Mouse (Mus musculus): ENCODE data around the gene Sowahc.

Sowahc gene

GRCm38 (mm10) chr10:59237757-59238156 is 16.0 kb downstream of the Sowahc start:
- ChIA-PET CTCF (no interaction called here), POLR2A (interaction anchor here in 2 of 4 experiments (1.0 to 1.7 kb wide), 4 partner anchors 11 to 16 kb away, joined by 3 to 7 read pairs (median 4); partner anchors contain the start of genes Sept10 (in 2 of the 2) and Sowahc (in 2 of the 2))

- ChIA-PET POLR2A (no interaction called here), CTCF (no interaction called here)
Measured at GRCm38 (mm10) chr10:59241141-59241541, 19.4 kb downstream of the Sowahc start.

- ChIA-PET POLR2A (no interaction called here), CTCF (no interaction called here)
Measured at GRCm38 (mm10) chr10:59249531-59249930, 27.8 kb downstream of the Sowahc start.

GRCm38 (mm10) chr10:59250679-59251078 is 28.9 kb downstream of the Sowahc start:
- CTCF ChIA-PET, result no interaction called here
- POLR2A ChIA-PET, result interaction anchor here in 1 of 4 experiments (0.9 kb wide), 1 partner anchor 29 kb away, joined by 3 read pairs; the partner anchor contains the start of genes Sept10 and Sowahc

- ChIA-PET POLR2A (interaction anchor here in 2 of 4 experiments (0.6 to 0.7 kb wide), 3 partner anchors 35 to 95 kb away, joined by 3 to 5 read pairs (median 5); no protein-coding TSS in a partner anchor), CTCF (interaction anchor here in 1 of 4 experiments (0.6 kb wide), 1 partner anchor 36 kb away, joined by 3 read pairs; no protein-coding TSS in a partner anchor)
Measured at GRCm38 (mm10) chr10:59251980-59252379, 30.2 kb downstream of the Sowahc start.

GRCm38 (mm10) chr10:59252396-59252795 is 30.6 kb downstream of the Sowahc start:
- CTCF ChIA-PET, result interaction anchor here in 1 of 4 experiments (0.6 kb wide), 1 partner anchor 35 kb away, joined by 3 read pairs; no protein-coding TSS in a partner anchor
- POLR2A ChIA-PET, result no interaction called here

GRCm38 (mm10) chr10:59253541-59254079 is 31.9 kb downstream of the Sowahc start:
- ChIA-PET CTCF (no interaction called here), POLR2A (no interaction called here)

GRCm38 (mm10) chr10:59256533-59256932 is 34.8 kb downstream of the Sowahc start:
- CTCF ChIA-PET, result interaction anchor here in 1 of 4 experiments (0.6 kb wide), 1 partner anchor 709 kb away, joined by 3 read pairs; no protein-coding TSS in a partner anchor
- POLR2A ChIA-PET, result no interaction called here

- ChIA-PET POLR2A (no interaction called here), CTCF (no interaction called here)
Measured at GRCm38 (mm10) chr10:59259572-59259971, 37.8 kb downstream of the Sowahc start.

GRCm38 (mm10) chr10:59261603-59262002 is 39.9 kb downstream of the Sowahc start:
- CTCF ChIA-PET, result no interaction called here
- POLR2A ChIA-PET, result no interaction called here

- ChIA-PET POLR2A (no interaction called here), CTCF (no interaction called here)
Measured at GRCm38 (mm10) chr10:59262021-59262420, 40.3 kb downstream of the Sowahc start.

GRCm38 (mm10) chr10:59262979-59263378 is 41.2 kb downstream of the Sowahc start:
- ChIA-PET CTCF (no interaction called here), POLR2A (no interaction called here)

- POLR2A ChIA-PET, result interaction anchor here in 1 of 4 experiments (1.7 kb wide), 1 partner anchor 43 kb away, joined by 4 read pairs; the partner anchor contains the start of genes Sept10 and Sowahc
Measured at GRCm38 (mm10) chr10:59265067-59265466, 43.3 kb downstream of the Sowahc start.

GRCm38 (mm10) chr10:59265674-59266073 is 43.9 kb downstream of the Sowahc start:
- ChIA-PET POLR2A (interaction anchor here in 1 of 4 experiments (1.7 kb wide), 1 partner anchor 44 kb away, joined by 4 read pairs; the partner anchor contains the start of genes Sept10 and Sowahc), CTCF (no interaction called here)

More at GRCm38 (mm10) chr10:59265067-59265466, 43.3 kb downstream of the Sowahc start:
- CTCF ChIA-PET, result no interaction called here

GRCm38 (mm10) chr10:59266097-59266496 is 44.3 kb downstream of the Sowahc start:
- ChIA-PET CTCF (no interaction called here), POLR2A (interaction anchor here in 1 of 4 experiments (0.7 kb wide), 1 partner anchor 882 kb away, joined by 3 read pairs; no protein-coding TSS in a partner anchor)

GRCm38 (mm10) chr10:59267275-59267674 is 45.5 kb downstream of the Sowahc start:
- CTCF ChIA-PET, result interaction anchor here in 1 of 4 experiments (1.8 kb wide), 1 partner anchor 22 kb away, joined by 4 read pairs; no protein-coding TSS in a partner anchor

GRCm38 (mm10) chr10:59268109-59268508 is 46.4 kb downstream of the Sowahc start:
- POLR2A ChIA-PET, result interaction anchor here in 1 of 4 experiments (1.0 to 1.5 kb wide), 2 partner anchors 8 to 55 kb away, joined by 3 to 4 read pairs; partner anchors contain the start of gene P4ha1
- CTCF ChIA-PET, result interaction anchor here in 1 of 4 experiments (1.8 kb wide), 1 partner anchor 21 kb away, joined by 4 read pairs; no protein-coding TSS in a partner anchor

More at GRCm38 (mm10) chr10:59267275-59267674, 45.5 kb downstream of the Sowahc start:
- POLR2A ChIA-PET, result interaction anchor here in 1 of 4 experiments (0.5 to 1.0 kb wide), 2 partner anchors 9 to 403 kb away, joined by 3 read pairs; no protein-coding TSS in a partner anchor

GRCm38 (mm10) chr10:59268754-59269153 is 47.0 kb downstream of the Sowahc start:
- CTCF ChIA-PET, result interaction anchor here in 1 of 4 experiments (0.7 kb wide), 1 partner anchor 155 kb away, joined by 9 read pairs; no protein-coding TSS in a partner anchor

GRCm38 (mm10) chr10:59275745-59276144 is 54.0 kb downstream of the Sowahc start:
- ChIA-PET CTCF (interaction anchor here in 1 of 4 experiments (1.2 kb wide), 1 partner anchor 13 kb away, joined by 4 read pairs; no protein-coding TSS in a partner anchor), POLR2A (interaction anchor here in 1 of 4 experiments (1.2 kb wide), 1 partner anchor 8 kb away, joined by 3 read pairs; no protein-coding TSS in a partner anchor)

More at GRCm38 (mm10) chr10:59268754-59269153, 47.0 kb downstream of the Sowahc start:
- POLR2A ChIA-PET, result interaction anchor here in 1 of 4 experiments (0.8 to 1.5 kb wide), 2 partner anchors 54 to 754 kb away, joined by 4 to 5 read pairs; partner anchors contain the start of gene P4ha1
